Mouse (Mus musculus): ENCODE data around the gene Ttc23l. TPM values are rescaled to one million over a fixed set of nuclear protein-coding genes. Genes with fewer than 3 reads are reported as not detected.
A peak's percentile ranks its signal among the peaks of the same experiment; 100 is the strongest.

Ttc23l gene
- not detected in 2 replicates for polyA plus RNA-seq (2015; fragmentation: Nextera tagmentation; extraction: Ambion mirVana)

GRCm38 (mm10) chr15:10558465-10558864 lies at the start of gene Ttc23l:
Ttc23l (minus strand) TSS chr15:10558668.
- no peak within 1 kb of the TSS for H3K4me2 ChIP-seq
- 82% methylated on average over 13 of the region's 13 CpGs for WGBS
- no peaks in the 10 kb centered on the region for H3K36me3 ChIP-seq
- H3K27ac ChIP-seq (replicated peaks) = no peak within 1 kb of the TSS
- ATAC-seq (ENCODE audit: low FRiP score, low read depth) = no peak
- H3K9me3 ChIP-seq = no peaks in the 10 kb centered on the region
- H3K9ac ChIP-seq = no peak within 1 kb of the TSS
- H3K27me3 ChIP-seq = no peaks in the 10 kb centered on the region
- no peak within 1 kb of the TSS for H3K4me3 ChIP-seq
- no peaks in the 10 kb centered on the region for H3K4me1 ChIP-seq (replicated peaks)

GRCm38 (mm10) chr15:10599413-10599812 lies 40.9 kb upstream of the Ttc23l start:
- Histone ChIP-seq H3K4me3 (no peak overlapping the region), H3K4me2 (no peak overlapping the region), H3K9ac (no peak overlapping the region), H3K27me3 (no peaks in the 10 kb centered on the region), H3K36me3 (no peaks in the 10 kb centered on the region), H3K27ac (replicated peaks) (no peak overlapping the region), H3K9me3 (no peaks in the 10 kb centered on the region), H3K4me1 (replicated peaks) (0 out of 2 replicates have a peak, but pooled peaks cover 5% of the 10 kb centered on the region)
- WGBS = 56% methylated on average over 7 of the region's 7 CpGs
- ATAC-seq (ENCODE audit: low FRiP score, low read depth) = no peak

GRCm38 (mm10) chr15:10598259-10599225 lies 40.1 kb upstream of the Ttc23l start:
- Histone ChIP-seq H3K9me3 (no peaks in the 10 kb centered on the region), H3K27me3 (no peaks in the 10 kb centered on the region), H3K36me3 (no peaks in the 10 kb centered on the region), H3K4me1 (replicated peaks) (0 out of 2 replicates have a peak, but pooled peaks cover 5% of the 10 kb centered on the region), H3K27ac (replicated peaks) (no peak overlapping the region), H3K4me3 (no peak overlapping the region), H3K4me2 (no peak overlapping the region), H3K9ac (no peak overlapping the region)
- no peak for ATAC-seq (ENCODE audit: low FRiP score, low read depth)
- WGBS = 42% methylated on average over 16 of the region's 16 CpGs

GRCm38 (mm10) chr15:10596871-10597270 lies 38.4 kb upstream of the Ttc23l start:
- Histone ChIP-seq H3K9ac (no peak overlapping the region), H3K4me2 (no peak overlapping the region), H3K27me3 (no peaks in the 10 kb centered on the region), H3K4me3 (no peak overlapping the region), H3K9me3 (no peaks in the 10 kb centered on the region), H3K4me1 (replicated peaks) (0 out of 2 replicates have a peak, but pooled peaks cover 5% of the 10 kb centered on the region), H3K36me3 (no peaks in the 10 kb centered on the region), H3K27ac (replicated peaks) (no peak overlapping the region)
- 93% methylated on average over 9 of the region's 9 CpGs for WGBS
- ATAC-seq (ENCODE audit: low FRiP score, low read depth) = no peak

- Histone ChIP-seq H3K27ac (replicated peaks) (no peak overlapping the region), H3K4me1 (replicated peaks) (0 out of 2 replicates have a peak, but pooled peaks cover 5% of the 10 kb centered on the region), H3K27me3 (no peaks in the 10 kb centered on the region), H3K36me3 (no peaks in the 10 kb centered on the region), H3K4me2 (no peak overlapping the region), H3K9ac (no peak overlapping the region), H3K4me3 (no peak overlapping the region), H3K9me3 (no peaks in the 10 kb centered on the region)
- ATAC-seq (ENCODE audit: low FRiP score, low read depth) = no peak
- WGBS = 58% methylated on average over 5 of the region's 6 CpGs
Measured at GRCm38 (mm10) chr15:10595408-10595807, 36.9 kb upstream of the Ttc23l start.

- Histone ChIP-seq H3K4me1 (replicated peaks) (0 out of 2 replicates have a peak, but pooled peaks cover 5% of the 10 kb centered on the region), H3K9me3 (no peaks in the 10 kb centered on the region), H3K27ac (replicated peaks) (no peak overlapping the region), H3K4me2 (no peak overlapping the region), H3K4me3 (no peak overlapping the region), H3K27me3 (no peaks in the 10 kb centered on the region), H3K9ac (no peak overlapping the region), H3K36me3 (no peaks in the 10 kb centered on the region)
- 88% methylated on average over 10 of the region's 10 CpGs for WGBS
- ATAC-seq (ENCODE audit: low FRiP score, low read depth) = no peak
Measured at GRCm38 (mm10) chr15:10594910-10595309, 36.4 kb upstream of the Ttc23l start.

GRCm38 (mm10) chr15:10593094-10593493 lies 34.6 kb upstream of the Ttc23l start:
- Histone ChIP-seq H3K36me3 (no peaks in the 10 kb centered on the region), H3K4me3 (no peak overlapping the region), H3K9me3 (no peaks in the 10 kb centered on the region), H3K27ac (replicated peaks) (no peak overlapping the region), H3K27me3 (no peaks in the 10 kb centered on the region), H3K4me2 (no peak overlapping the region), H3K9ac (no peak overlapping the region), H3K4me1 (replicated peaks) (no peaks in the 10 kb centered on the region)
- WGBS = 93% methylated on average over 6 of the region's 6 CpGs
- ATAC-seq (ENCODE audit: low FRiP score, low read depth) = no peak

GRCm38 (mm10) chr15:10586565-10586964 lies 28.1 kb upstream of the Ttc23l start:
- no peak for ATAC-seq (ENCODE audit: low FRiP score, low read depth)
- H3K9ac ChIP-seq = no peak overlapping the region
- H3K27me3 ChIP-seq = no peaks in the 10 kb centered on the region
- no peaks in the 10 kb centered on the region for H3K9me3 ChIP-seq
- 85% methylated on average over 2 of the region's 2 CpGs for WGBS
- no peaks in the 10 kb centered on the region for H3K4me1 ChIP-seq (replicated peaks)
- H3K4me2 ChIP-seq = no peak overlapping the region
- H3K4me3 ChIP-seq = no peak overlapping the region
- H3K36me3 ChIP-seq = no peaks in the 10 kb centered on the region
- no peak overlapping the region for H3K27ac ChIP-seq (replicated peaks)

- Histone ChIP-seq H3K27me3 (no peaks in the 10 kb centered on the region), H3K9me3 (no peaks in the 10 kb centered on the region), H3K9ac (no peak overlapping the region), H3K4me1 (replicated peaks) (no peaks in the 10 kb centered on the region), H3K27ac (replicated peaks) (no peak overlapping the region), H3K36me3 (no peaks in the 10 kb centered on the region), H3K4me2 (no peak overlapping the region), H3K4me3 (no peak overlapping the region)
- ATAC-seq (ENCODE audit: low FRiP score, low read depth) = peak; percentile 85
- 68% methylated on average over 10 of the region's 10 CpGs for WGBS
Measured at GRCm38 (mm10) chr15:10584359-10585187, 26.1 kb upstream of the Ttc23l start.

GRCm38 (mm10) chr15:10583408-10583807 lies 24.9 kb upstream of the Ttc23l start:
- no peaks in the 10 kb centered on the region for H3K27me3 ChIP-seq
- peak; percentile 85 for ATAC-seq (ENCODE audit: low FRiP score, low read depth)
- H3K4me1 ChIP-seq (replicated peaks) = no peaks in the 10 kb centered on the region
- H3K4me2 ChIP-seq = no peak overlapping the region
- H3K27ac ChIP-seq (replicated peaks) = no peak overlapping the region
- H3K36me3 ChIP-seq = no peaks in the 10 kb centered on the region
- WGBS = 51% methylated on average over 8 of the region's 8 CpGs
- H3K9me3 ChIP-seq = no peaks in the 10 kb centered on the region
- H3K4me3 ChIP-seq = no peak overlapping the region
- no peak overlapping the region for H3K9ac ChIP-seq

- 95% methylated on average over 3 of the region's 3 CpGs for WGBS
Measured at GRCm38 (mm10) chr15:10579159-10579558, 20.7 kb upstream of the Ttc23l start.

GRCm38 (mm10) chr15:10566486-10566885 lies 8.0 kb upstream of the Ttc23l start:
- ATAC-seq (ENCODE audit: low FRiP score, low read depth) = no peak
- H3K4me1 ChIP-seq (replicated peaks) = no peaks in the 10 kb centered on the region
- H3K9me3 ChIP-seq = no peaks in the 10 kb centered on the region
- H3K4me2 ChIP-seq = no peak overlapping the region
- no peak overlapping the region for H3K4me3 ChIP-seq
- H3K9ac ChIP-seq = no peak overlapping the region
- peaks cover 4% of the 10 kb centered on the region; the same call in 1 of the 2 replicates for H3K36me3 ChIP-seq
- no peak overlapping the region for H3K27ac ChIP-seq (replicated peaks)
- no peaks in the 10 kb centered on the region for H3K27me3 ChIP-seq
- WGBS = 77% methylated on average over 7 of the region's 7 CpGs

More at GRCm38 (mm10) chr15:10579159-10579558, 20.7 kb upstream of the Ttc23l start:
- Histone ChIP-seq H3K4me3 (no peak overlapping the region), H3K4me2 (no peak overlapping the region), H3K36me3 (no peaks in the 10 kb centered on the region), H3K27ac (replicated peaks) (no peak overlapping the region), H3K9me3 (no peaks in the 10 kb centered on the region), H3K27me3 (no peaks in the 10 kb centered on the region), H3K9ac (no peak overlapping the region), H3K4me1 (replicated peaks) (no peaks in the 10 kb centered on the region)
- ATAC-seq (ENCODE audit: low FRiP score, low read depth) = no peak
